Comparison of ENCODE assay signal across 12 mouse cellular contexts in the genomic region with DNA sequence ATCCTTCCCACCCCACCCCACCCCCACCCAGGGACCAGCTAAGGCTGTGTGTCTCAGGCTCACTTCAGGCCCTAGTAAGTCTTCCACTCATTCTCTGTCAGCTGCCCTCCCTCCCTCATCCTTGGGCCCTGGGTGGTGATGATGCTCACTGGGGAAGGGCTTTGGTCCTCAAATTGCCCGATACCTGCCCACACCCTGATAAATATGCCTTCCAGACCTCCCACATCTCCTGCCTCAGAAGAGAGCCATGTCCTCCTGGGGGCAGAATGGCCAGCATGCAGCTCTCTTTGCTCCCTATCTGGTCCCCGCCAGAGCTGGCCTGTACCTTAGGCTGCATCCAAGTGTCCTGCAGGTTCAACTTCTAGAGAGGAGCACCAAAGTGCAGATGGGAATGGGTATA. TPM values are rescaled to one million over a fixed set of nuclear protein-coding genes. Genes with fewer than 3 reads are reported as not detected.
"Had no signal": no experiment of that assay in that cellular context is flagged by ENCODE, and none has a peak within 500 bp of the region (broad histone marks: within the 10 kb centered on the region; RNA-seq: fewer than 3 reads in every experiment).

No protein-coding gene starts in this region.

- DNase-seq: kidney, adult 9 months; kidney, postnatal 14 days; kidney, postnatal 4 days; liver, embryonic 13.5 days; lung, adult 2 months; lung, postnatal 14 days; lung, postnatal 4 days; thymus, adult 18-20 months; thymus, postnatal 4 days had no signal

- H3K4me3 ChIP-seq: liver, embryonic 13.5 days; midbrain, embryonic 10.5 days; midbrain, embryonic 13.5 days had no signal

- H3K4me2 ChIP-seq: liver, embryonic 13.5 days; midbrain, embryonic 13.5 days had no signal

- ATAC-seq: midbrain, embryonic 13.5 days had no signal

- H3K27ac ChIP-seq: liver, embryonic 13.5 days; midbrain, embryonic 10.5 days; midbrain, embryonic 13.5 days had no signal

- H3K36me3 ChIP-seq: liver, embryonic 13.5 days; midbrain, embryonic 10.5 days; midbrain, embryonic 13.5 days had no signal

- H3K9ac ChIP-seq: liver, embryonic 13.5 days; midbrain, embryonic 13.5 days had no signal

- H3K9me3 ChIP-seq: liver, embryonic 13.5 days; midbrain, embryonic 10.5 days; midbrain, embryonic 13.5 days had no signal

RNA-seq across cellular contexts. Expression of a gene that starts 2.3 kb away (rescaled TPM):
- total RNA-seq: liver, adult 2 months had no signal
- polyA plus RNA-seq: liver, adult 2 months had no signal
